Mouse (Mus musculus): Measurements from ENCODE around the gene Zfp296. TPM values are rescaled to one million over a fixed set of nuclear protein-coding genes. Genes with fewer than 3 reads are reported as not detected.

Zfp296 gene
- polyA plus RNA-seq, 1 experiment from 2014 or later, result 1.2 TPM

DNA sequence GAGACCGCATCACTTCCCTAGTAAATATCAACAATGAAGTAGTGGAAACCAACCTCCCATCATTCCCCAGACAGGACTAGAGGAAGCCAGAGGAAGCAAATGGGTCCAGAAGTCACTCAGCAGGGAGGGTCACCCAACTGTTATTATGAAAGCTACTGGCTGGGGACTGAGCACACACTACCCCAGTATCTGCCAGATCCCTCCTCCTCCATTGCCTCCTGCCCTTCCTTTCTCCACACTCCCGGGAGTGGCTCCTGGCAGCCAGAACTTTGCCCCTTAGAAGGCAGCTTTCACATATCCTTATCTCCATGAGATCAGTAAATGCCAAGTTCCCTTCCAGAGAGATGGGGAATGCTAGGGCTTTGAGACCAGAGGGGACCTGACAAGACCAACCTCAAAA is 46.3 kb downstream of the Zfp296 start:
- no peak overlapping the region for H3K27ac ChIP-seq (ENCODE audit: low read depth)
- H3K27me3 ChIP-seq (ENCODE audit: insufficient read depth, low read length), result 0 out of 2 replicates have a peak, but pooled peaks cover 3% of the 10 kb centered on the region
- H3K9me3 ChIP-seq (ENCODE audit: low read length), result no peaks in the 10 kb centered on the region
- no peak for TF ChIP-seq CTCF (IDR thresholded peaks at IDR 0.05; ENCODE audit: low read depth)
- TF ChIP-seq EP300 (IDR thresholded peaks at IDR 0.05; ENCODE audit: low read depth), result no peak
- H3K9ac ChIP-seq (replicated peaks), result no peak overlapping the region
- peaks cover 13% of the 10 kb centered on the region for H3K4me1 ChIP-seq (ENCODE audit: insufficient read depth)
- no peak overlapping the region for H3K4me2 ChIP-seq (ENCODE audit: low read depth, low read length)
- no peak overlapping the region for H3K4me3 ChIP-seq (ENCODE audit: low read depth, low read length)
- H3K36me3 ChIP-seq (replicated peaks; ENCODE audit: insufficient read depth, low read length), result no peaks in the 10 kb centered on the region
- DNase-seq (no peak), ATAC-seq (no peak)
- WGBS (ENCODE audit: insufficient replicate concordance), result 69% methylated on average over 2 of the region's 2 CpGs

DNA sequence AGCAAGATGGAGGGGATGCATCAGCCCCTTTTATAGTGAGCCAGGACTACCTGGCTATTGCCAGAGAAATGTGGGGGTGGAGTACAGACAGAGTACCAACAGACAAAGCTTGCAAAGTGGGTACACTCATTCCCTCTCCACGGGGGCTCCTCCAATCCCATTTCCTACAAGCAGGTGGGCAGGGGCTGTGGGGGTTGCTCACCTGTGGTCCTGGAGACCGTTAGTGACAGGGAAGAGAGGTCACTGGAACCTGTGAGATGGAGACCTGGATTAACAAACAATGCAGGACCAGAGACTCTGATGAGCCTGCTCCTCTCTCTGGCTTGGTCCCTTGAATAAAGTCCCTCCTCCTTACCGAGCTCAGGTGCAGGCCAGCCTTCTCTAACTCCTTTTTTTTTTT is 50.6 kb downstream of the Zfp296 start:
- Histone ChIP-seq H3K36me3 (replicated peaks; ENCODE audit: insufficient read depth, low read length) (no peaks in the 10 kb centered on the region), H3K9me3 (ENCODE audit: low read length) (no peaks in the 10 kb centered on the region), H3K4me3 (ENCODE audit: low read depth, low read length) (peak overlapping the region; percentile 73), H3K4me1 (ENCODE audit: insufficient read depth) (peaks cover 17% of the 10 kb centered on the region), H3K9ac (replicated peaks) (no peak overlapping the region), H3K4me2 (ENCODE audit: low read depth, low read length) (peak overlapping the region; percentile 92), H3K27ac (ENCODE audit: low read depth) (no peak overlapping the region), H3K27me3 (ENCODE audit: insufficient read depth, low read length) (no peaks in the 10 kb centered on the region)
- 65% methylated on average over 3 of the region's 3 CpGs for WGBS (ENCODE audit: insufficient replicate concordance)
- DNase-seq (no peak), ATAC-seq (no peak)
- TF ChIP-seq EP300 (IDR thresholded peaks at IDR 0.05; ENCODE audit: low read depth) (no peak), CTCF (IDR thresholded peaks at IDR 0.05; ENCODE audit: low read depth) (no peak)

DNA sequence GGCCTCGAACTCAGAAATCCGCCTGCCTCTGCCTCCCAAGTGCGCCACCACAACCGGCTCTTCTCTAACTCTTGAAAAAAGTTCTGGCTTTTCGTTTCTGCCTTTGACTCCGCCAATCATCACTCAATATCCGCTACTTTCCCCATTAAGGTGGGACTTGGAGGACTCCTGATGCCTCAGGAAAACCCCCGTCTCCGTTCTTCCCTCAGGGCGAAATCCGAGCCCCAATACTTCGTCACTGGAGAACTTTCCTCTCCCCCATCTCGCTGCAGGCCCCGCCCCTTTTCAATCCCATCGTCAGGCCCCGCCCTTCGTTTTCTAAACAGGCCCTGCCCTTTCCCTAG is 51.1 kb downstream of the Zfp296 start:
- no peaks in the 10 kb centered on the region for H3K9me3 ChIP-seq (ENCODE audit: low read length)
- TF ChIP-seq CTCF (IDR thresholded peaks at IDR 0.05; ENCODE audit: low read depth) (no peak), EP300 (IDR thresholded peaks at IDR 0.05; ENCODE audit: low read depth) (no peak)
- no peak for ATAC-seq
- no peaks in the 10 kb centered on the region for H3K27me3 ChIP-seq (ENCODE audit: insufficient read depth, low read length)
- H3K4me1 ChIP-seq (ENCODE audit: insufficient read depth), result peaks cover 17% of the 10 kb centered on the region
- H3K9ac ChIP-seq (replicated peaks), result no peak overlapping the region
- H3K36me3 ChIP-seq (replicated peaks; ENCODE audit: insufficient read depth, low read length), result peaks cover 3% of the 10 kb centered on the region; the same call in 1 of the 2 replicates
- H3K4me2 ChIP-seq (ENCODE audit: low read depth, low read length), result peak overlapping the region; percentile 92
- DNase-seq, result no peak
- WGBS (ENCODE audit: insufficient replicate concordance), result 10% methylated on average over 17 of the region's 17 CpGs
- peak overlapping the region; percentile 97 for H3K27ac ChIP-seq (ENCODE audit: low read depth)
- H3K4me3 ChIP-seq (ENCODE audit: low read depth, low read length), result peak overlapping the region; percentile 73

DNA sequence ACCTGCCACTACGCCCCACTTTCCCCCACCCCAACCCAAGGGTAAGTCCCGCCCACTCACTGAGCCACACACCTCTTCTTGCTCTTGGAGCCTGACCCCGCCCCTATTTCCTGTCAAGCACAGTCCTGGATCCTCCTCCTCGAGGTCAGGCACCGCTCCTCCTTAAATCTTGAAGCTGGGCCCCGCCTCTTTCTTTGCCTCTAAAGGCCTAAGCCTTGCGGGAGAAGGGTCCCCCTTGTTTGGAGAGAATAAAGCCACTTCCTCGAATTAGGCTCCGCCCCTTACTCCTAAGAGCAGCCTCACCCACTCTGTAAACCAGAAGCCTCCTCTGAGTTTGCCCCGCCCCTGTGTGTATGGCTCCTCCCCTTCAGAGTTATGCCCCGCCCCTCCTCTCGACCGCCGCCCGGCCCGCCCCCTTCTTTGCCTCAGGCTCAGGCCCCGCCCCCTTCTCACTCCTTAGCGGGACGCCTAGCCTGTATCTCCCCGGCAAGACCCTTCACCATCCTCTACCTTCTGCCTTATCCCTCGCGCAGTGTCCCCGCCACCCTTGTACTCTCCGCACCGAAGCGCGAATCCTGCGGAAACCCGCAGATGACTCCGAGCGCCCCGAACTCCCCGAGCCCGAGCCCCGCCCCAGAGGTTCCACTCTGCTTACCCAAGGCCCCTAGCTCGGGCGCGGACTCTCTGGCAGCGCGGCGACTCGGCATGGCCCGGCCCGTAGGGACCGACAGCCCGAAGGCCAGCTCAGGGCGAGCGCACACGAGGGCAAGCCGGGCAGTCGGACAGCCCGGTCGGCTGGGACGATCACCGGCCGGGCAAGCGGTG is 51.7 kb downstream of the Zfp296 start:
- WGBS (ENCODE audit: insufficient replicate concordance), result 2% methylated on average over 50 of the region's 57 CpGs
- no peaks in the 10 kb centered on the region for H3K27me3 ChIP-seq (ENCODE audit: insufficient read depth, low read length)
- H3K27ac ChIP-seq (ENCODE audit: low read depth), result peak overlapping the region; percentile 97
- H3K4me2 ChIP-seq (ENCODE audit: low read depth, low read length), result peak overlapping the region; percentile 92
- TF ChIP-seq CTCF (IDR thresholded peaks at IDR 0.05; ENCODE audit: low read depth), result no peak
- peaks cover 17% of the 10 kb centered on the region for H3K4me1 ChIP-seq (ENCODE audit: insufficient read depth)
- ATAC-seq (peak; percentile 84), DNase-seq (peak; percentile 96)
- H3K9ac ChIP-seq (replicated peaks), result peak overlapping the region; percentile 73
- peaks cover 8% of the 10 kb centered on the region; the same call in 1 of the 2 replicates for H3K36me3 ChIP-seq (replicated peaks; ENCODE audit: insufficient read depth, low read length)
- no peaks in the 10 kb centered on the region for H3K9me3 ChIP-seq (ENCODE audit: low read length)
- peak overlapping the region; percentile 73 for H3K4me3 ChIP-seq (ENCODE audit: low read depth, low read length)

DNA sequence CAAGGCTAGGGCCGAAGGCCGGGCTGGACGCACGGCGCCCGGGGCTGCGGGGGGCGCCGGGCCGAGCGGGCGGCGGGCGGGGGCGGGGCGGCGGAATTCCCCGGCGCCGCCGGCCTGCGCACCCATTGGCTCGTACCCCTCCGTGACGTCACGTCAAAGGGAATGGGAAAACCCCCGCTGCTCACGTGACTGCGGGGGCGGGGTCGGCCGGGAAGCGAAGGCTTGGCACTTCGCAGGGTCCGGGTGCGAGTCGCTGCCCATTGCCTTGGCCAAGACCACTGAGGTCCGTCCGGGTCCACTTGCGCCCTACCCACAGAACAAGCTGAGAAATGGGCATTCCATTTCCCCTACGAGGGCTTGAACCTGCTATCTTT is 52.3 kb downstream of the Zfp296 start, which contains the start of gene Relb:
Gene Relb (minus strand): TSS at position 78 of the 374 bp plus-strand sequence.
- Histone ChIP-seq H3K27ac (ENCODE audit: low read depth) (peak within 1 kb of the TSS; percentile 97), H3K9ac (replicated peaks) (peak within 1 kb of the TSS; percentile 73), H3K27me3 (ENCODE audit: insufficient read depth, low read length) (no peaks in the 10 kb centered on the region), H3K4me3 (ENCODE audit: low read depth, low read length) (peak within 1 kb of the TSS; percentile 73), H3K4me2 (ENCODE audit: low read depth, low read length) (peak within 1 kb of the TSS; percentile 92), H3K9me3 (ENCODE audit: low read length) (no peaks in the 10 kb centered on the region), H3K36me3 (replicated peaks; ENCODE audit: insufficient read depth, low read length) (peaks cover 13% of the 10 kb centered on the region), H3K4me1 (ENCODE audit: insufficient read depth) (peaks cover 17% of the 10 kb centered on the region)
- peak; percentile 60 for ATAC-seq
- peak; percentile 91 for DNase-seq
- TF ChIP-seq CTCF (IDR thresholded peaks at IDR 0.05; ENCODE audit: low read depth) (no peak), EP300 (IDR thresholded peaks at IDR 0.05; ENCODE audit: low read depth) (no peak)
- under 1% methylated on average over 25 of the region's 41 CpGs for WGBS (ENCODE audit: insufficient replicate concordance)

Other genes starting within 250 kb of the Zfp296 start
- 9.6 and 9.8 TPM in 2 replicates for gene Ercc1, start 232.5 kb upstream of the Zfp296 start, polyA plus RNA-seq (2015; fragmentation: Nextera tagmentation; extraction: Ambion mirVana)
- 7.7 and 7.8 TPM in 2 replicates for gene Cd3eap, start 217.8 kb upstream of the Zfp296 start, polyA plus RNA-seq (2015; fragmentation: Nextera tagmentation; extraction: Ambion mirVana)
- 0.47 and 0.69 TPM in 2 replicates for gene Ppp1r13l, start 217.5 kb upstream of the Zfp296 start, polyA plus RNA-seq (2015; fragmentation: Nextera tagmentation; extraction: Ambion mirVana)
- gene Ercc2, start 195.3 kb upstream of the Zfp296 start, polyA plus RNA-seq (2015; fragmentation: Nextera tagmentation; extraction: Ambion mirVana), result 3.8 and 4.6 TPM in 2 replicates
- 0.12 and 0.32 TPM in 2 replicates for gene Klc3, start 173.2 kb upstream of the Zfp296 start, polyA plus RNA-seq (2015; fragmentation: Nextera tagmentation; extraction: Ambion mirVana)
- gene Ckm, start 172.5 kb upstream of the Zfp296 start, polyA plus RNA-seq (2015; fragmentation: Nextera tagmentation; extraction: Ambion mirVana), result 5.3 and 94.1 TPM in 2 replicates
- gene Mark4, start 118.5 kb upstream of the Zfp296 start, polyA plus RNA-seq (2015; fragmentation: Nextera tagmentation; extraction: Ambion mirVana), result 1.8 and 2.0 TPM in 2 replicates
- gene Exoc3l2, start 114.0 kb upstream of the Zfp296 start, polyA plus RNA-seq (2015; fragmentation: Nextera tagmentation; extraction: Ambion mirVana), result 1.1 and 1.7 TPM in 2 replicates
- 0.94 and 1.1 TPM in 2 replicates for gene Bloc1s3, start 68.9 kb upstream of the Zfp296 start, polyA plus RNA-seq (2015; fragmentation: Nextera tagmentation; extraction: Ambion mirVana)
- 51.6 and 52.5 TPM in 2 replicates for gene Trappc6a, start 68.9 kb upstream of the Zfp296 start, polyA plus RNA-seq (2015; fragmentation: Nextera tagmentation; extraction: Ambion mirVana)
- not detected in 2 replicates for gene Nkpd1, start 59.4 kb upstream of the Zfp296 start, polyA plus RNA-seq (2015; fragmentation: Nextera tagmentation; extraction: Ambion mirVana)
- gene Ppp1r37, start 14.2 kb upstream of the Zfp296 start, polyA plus RNA-seq (2015; fragmentation: Nextera tagmentation; extraction: Ambion mirVana), result 8.1 and 8.3 TPM in 2 replicates
- gene Gemin7, start 308 bp downstream of the Zfp296 start, polyA plus RNA-seq (2015; fragmentation: Nextera tagmentation; extraction: Ambion mirVana), result 61.7 and 66.9 TPM in 2 replicates
- gene Clasrp, start 27.2 kb downstream of the Zfp296 start, polyA plus RNA-seq (2015; fragmentation: Nextera tagmentation; extraction: Ambion mirVana), result 7.6 and 8.1 TPM in 2 replicates
- gene Relb, start 52.2 kb downstream of the Zfp296 start, polyA plus RNA-seq (2015; fragmentation: Nextera tagmentation; extraction: Ambion mirVana), result 2.2 and 2.3 TPM in 2 replicates
- 40.3 and 44.4 TPM in 2 replicates for gene Clptm1, start 87.7 kb downstream of the Zfp296 start, polyA plus RNA-seq (2015; fragmentation: Nextera tagmentation; extraction: Ambion mirVana)
- gene Apoc2, start 100.7 kb downstream of the Zfp296 start, polyA plus RNA-seq (2015; fragmentation: Nextera tagmentation; extraction: Ambion mirVana), result 2,864 and 3,070 TPM in 2 replicates
- 187 and 234 TPM in 2 replicates for gene Gm44805, start 104.1 kb downstream of the Zfp296 start, polyA plus RNA-seq (2015; fragmentation: Nextera tagmentation; extraction: Ambion mirVana)
- 2,808 and 2,914 TPM in 2 replicates for gene Apoc4, start 104.2 kb downstream of the Zfp296 start, polyA plus RNA-seq (2015; fragmentation: Nextera tagmentation; extraction: Ambion mirVana)
- gene Apoc1, start 115.4 kb downstream of the Zfp296 start, polyA plus RNA-seq (2015; fragmentation: Nextera tagmentation; extraction: Ambion mirVana), result 5,234 and 5,457 TPM in 2 replicates
- 20,006 and 20,209 TPM in 2 replicates for gene Apoe, start 121.9 kb downstream of the Zfp296 start, polyA plus RNA-seq (2015; fragmentation: Nextera tagmentation; extraction: Ambion mirVana)
- 81.5 and 83.6 TPM in 2 replicates for gene Tomm40, start 138.2 kb downstream of the Zfp296 start, polyA plus RNA-seq (2015; fragmentation: Nextera tagmentation; extraction: Ambion mirVana)
- gene Nectin2, start 173.2 kb downstream of the Zfp296 start, polyA plus RNA-seq (2015; fragmentation: Nextera tagmentation; extraction: Ambion mirVana), result 51.0 and 51.3 TPM in 2 replicates
- gene Bcam, start 193.7 kb downstream of the Zfp296 start, polyA plus RNA-seq (2015; fragmentation: Nextera tagmentation; extraction: Ambion mirVana), result 8.8 and 9.3 TPM in 2 replicates
- gene Cblc, start 219.5 kb downstream of the Zfp296 start, polyA plus RNA-seq (2015; fragmentation: Nextera tagmentation; extraction: Ambion mirVana), result 9.6 and 10.8 TPM in 2 replicates
- gene Bcl3, start 245.5 kb downstream of the Zfp296 start, polyA plus RNA-seq (2015; fragmentation: Nextera tagmentation; extraction: Ambion mirVana), result 5.4 and 11.2 TPM in 2 replicates

Data from liver, postnatal 0 days (tissue).